Mouse (Mus musculus): ENCODE results near the gene Oard1.

The Oard1 gene

GRCm38 (mm10) chr17:48409380-48410298 is at the start of gene Oard1, which contains the start of gene Nfya:
Gene Oard1, plus strand, starts transcription at chr17:48410014.
Gene Nfya, minus strand, starts transcription at chr17:48409906.
- peak; percentile 100 for DNase-seq (ENCODE audit: low spot score in 2 of 2)

GRCm38 (mm10) chr17:48360462-48360861 is 49.4 kb upstream of the Oard1 start:
- DNase-seq (ENCODE audit: low spot score in 2 of 2) = no peak

GRCm38 (mm10) chr17:48362346-48362745 is 47.5 kb upstream of the Oard1 start:
- DNase-seq (ENCODE audit: low spot score in 2 of 2) = no peak

- DNase-seq (ENCODE audit: low spot score in 2 of 2) = peak in 1 of 2 experiments; percentile 51
Observed at GRCm38 (mm10) chr17:48362966-48363365, 46.8 kb upstream of the Oard1 start.

- no peak for DNase-seq (ENCODE audit: low spot score in 2 of 2)
Observed at GRCm38 (mm10) chr17:48363421-48363965, 46.3 kb upstream of the Oard1 start.

- no peak for DNase-seq (ENCODE audit: low spot score in 2 of 2)
Observed at GRCm38 (mm10) chr17:48365511-48366155, 44.2 kb upstream of the Oard1 start.

GRCm38 (mm10) chr17:48366806-48367205 is 43.0 kb upstream of the Oard1 start:
- DNase-seq (ENCODE audit: low spot score in 2 of 2) = no peak

- DNase-seq (ENCODE audit: low spot score in 2 of 2) = no peak
Observed at GRCm38 (mm10) chr17:48371621-48372020, 38.2 kb upstream of the Oard1 start.

GRCm38 (mm10) chr17:48372987-48373386 is 36.8 kb upstream of the Oard1 start:
- peak; percentile 53 to 58 for DNase-seq (ENCODE audit: low spot score in 2 of 2)

GRCm38 (mm10) chr17:48376102-48376501 is 33.7 kb upstream of the Oard1 start:
- peak in 1 of 2 experiments; percentile 30 for DNase-seq (ENCODE audit: low spot score in 2 of 2)

GRCm38 (mm10) chr17:48379050-48379449 is 30.8 kb upstream of the Oard1 start:
- DNase-seq (ENCODE audit: low spot score in 2 of 2) = no peak

- no peak for DNase-seq (ENCODE audit: low spot score in 2 of 2)
Observed at GRCm38 (mm10) chr17:48385786-48386461, 23.9 kb upstream of the Oard1 start.

- DNase-seq (ENCODE audit: low spot score in 2 of 2) = no peak
Observed at GRCm38 (mm10) chr17:48388666-48389065, 21.1 kb upstream of the Oard1 start.

- DNase-seq (ENCODE audit: low spot score in 2 of 2) = no peak
Observed at GRCm38 (mm10) chr17:48389442-48389841, 20.4 kb upstream of the Oard1 start.

GRCm38 (mm10) chr17:48391446-48391845 is 18.4 kb upstream of the Oard1 start:
- no peak for DNase-seq (ENCODE audit: low spot score in 2 of 2)

- peak; percentile 55 to 82 for DNase-seq (ENCODE audit: low spot score in 2 of 2)
Observed at GRCm38 (mm10) chr17:48392616-48393015, 17.2 kb upstream of the Oard1 start.

GRCm38 (mm10) chr17:48401710-48402109 is 8.1 kb upstream of the Oard1 start:
- no peak for DNase-seq (ENCODE audit: low spot score in 2 of 2)

GRCm38 (mm10) chr17:48402751-48403150 is 7.1 kb upstream of the Oard1 start:
- no peak for DNase-seq (ENCODE audit: low spot score in 2 of 2)

GRCm38 (mm10) chr17:48403848-48404247 is 6.0 kb upstream of the Oard1 start:
- DNase-seq (ENCODE audit: low spot score in 2 of 2) = no peak

GRCm38 (mm10) chr17:48404706-48405105 is 5.1 kb upstream of the Oard1 start:
- no peak for DNase-seq (ENCODE audit: low spot score in 2 of 2)

- no peak for DNase-seq (ENCODE audit: low spot score in 2 of 2)
Observed at GRCm38 (mm10) chr17:48407154-48407553, 2.7 kb upstream of the Oard1 start.
